Mouse (Mus musculus) thymus, adult 2 months (tissue): ENCODE data around the gene Polg.

ENCODE experiments used
- CTCF ChIP-seq: fragments of 200-500 bp; IDR thresholded peaks from 2 replicates; pipeline ENCODE4 v1.5.1; 2012; ENCODE audit warnings: mild to moderate bottlenecking, control low read depth, low read length, moderate library complexity, borderline replicate concordance; ENCODE audit not compliant: control insufficient read depth, poor library complexity, insufficient read depth; ENCODE audit errors: extremely low read depth
- POLR2A ChIP-seq: fragments of 200-500 bp; IDR thresholded peaks from 2 replicates; pipeline ENCODE4 v1.6.1; 2012; ENCODE audit warnings: mild to moderate bottlenecking, low read length, control low read depth, moderate library complexity; ENCODE audit not compliant: control insufficient read depth, poor library complexity, insufficient read depth; ENCODE audit errors: extremely low read depth

GRCm38 (mm10) chr7:79514361-79514881, 48.3 kb upstream of the Polg start:
- TF ChIP-seq CTCF, result no peak
- no peak for TF ChIP-seq POLR2A
